In genomic region chr17:7740988-7741387, GRCm38 (mm10) we compare ENCODE assay signal across 9 mouse cellular contexts.
A peak's percentile ranks its signal among the peaks of the same experiment; 100 is the strongest.
DNase-seq lines count a peak whose midpoint lies in the region; ATAC-seq lines count a peak whose summit lies in the region.
"Had no signal": no experiment of that assay in that cellular context is flagged by ENCODE, and none has a peak within 500 bp of the region (broad histone marks: within the 10 kb centered on the region; RNA-seq: fewer than 3 reads in every experiment).

No protein-coding gene starts in this region.

- H3K4me1 ChIP-seq in heart, embryonic 11.5 days (ENCODE audit: control insufficient read depth, insufficient read depth, low read length): no peaks in the 10 kb centered on the region
- H3K4me1 ChIP-seq: megakaryocyte, embryonic 14.5 days had no signal

- no peak for ATAC-seq in heart, embryonic 11.5 days (replicated peaks; ENCODE audit: insufficient number of reproducible peaks, low FRiP score, low TSS enrichment)
- ATAC-seq in inflammation-experienced regulatory T-cells, adult 6 months: no peak

- intact Hi-C loops in heart, postnatal 14 days (cut with DNase I): no loop called here

- no peaks in the 10 kb centered on the region for H3K27me3 ChIP-seq in heart, embryonic 11.5 days (ENCODE audit: control insufficient read depth, insufficient read depth, low read length)
- H3K27me3 ChIP-seq: megakaryocyte, embryonic 14.5 days had no signal

- no peak overlapping the region for H3K9ac ChIP-seq in heart, embryonic 11.5 days (ENCODE audit: low read depth, low read length)

- 15% methylated on average over 2 of the region's 2 CpGs for WGBS in heart, embryonic 11.5 days (ENCODE audit: insufficient replicate concordance)

- no peak overlapping the region for H3K27ac ChIP-seq in heart, embryonic 11.5 days (ENCODE audit: low read depth, low read length)

- peak; percentile 57 to 67 for DNase-seq in heart, postnatal 14 days
- peak; percentile 33 for DNase-seq in 416B (ENCODE audit: low read depth)
- peak; percentile 73 for DNase-seq in adrenal gland, postnatal 14 days
- peak; percentile 90 to 91 for DNase-seq in kidney, postnatal 4 days
- DNase-seq in thymus, postnatal 36 days: peak; percentile 9 to 18
- DNase-seq in natural killer cell, adult 2 months (ENCODE audit: low spot score in 2 of 2): no peak

- no peak overlapping the region for H3K4me2 ChIP-seq in heart, embryonic 11.5 days

- no peaks in the 10 kb centered on the region for H3K9me3 ChIP-seq in heart, embryonic 11.5 days (replicated peaks; ENCODE audit: control insufficient read depth, low read length)

- H3K4me3 ChIP-seq in heart, embryonic 11.5 days (ENCODE audit: low read depth, low read length): no peak overlapping the region
- H3K4me3 ChIP-seq: megakaryocyte, embryonic 14.5 days had no signal

- H3K36me3 ChIP-seq in heart, embryonic 11.5 days (ENCODE audit: control insufficient read depth, insufficient read depth, low read length): no peaks in the 10 kb centered on the region

Comparison
In these comparisons a context has a peak if more than half of its experiments do, and no peak if none do; other contexts are left out.
1. DNase-seq: peak in heart, postnatal 14 days (2 of 2), 416B (single experiment), adrenal gland, postnatal 14 days (single experiment), kidney, postnatal 4 days (2 of 2) and thymus, postnatal 36 days (2 of 2); none in natural killer cell, adult 2 months (0 of 2).